Mouse (Mus musculus): ENCODE data around the gene Khdc1a. TPM values are rescaled to one million over a fixed set of nuclear protein-coding genes. Genes with fewer than 3 reads are reported as not detected.

Gene Khdc1a
- polyA plus RNA-seq, 1 experiment from 2014 or later: not detected

Other genes starting within 250 kb of the Khdc1a start
- 8.4 and 10.1 TPM in 2 replicates for gene Tmem14a, start 131.1 kb upstream of the Khdc1a start, polyA plus RNA-seq (2015; fragmentation: Nextera tagmentation; extraction: Ambion mirVana)
- gene Gsta3, start 109.1 kb upstream of the Khdc1a start, polyA plus RNA-seq (2015; fragmentation: Nextera tagmentation; extraction: Ambion mirVana): 0.36 and 0.39 TPM in 2 replicates
- not detected in 2 replicates for gene Khdc1c, start 18.7 kb downstream of the Khdc1a start, polyA plus RNA-seq (2015; fragmentation: Nextera tagmentation; extraction: Ambion mirVana)
- 0.14 and 0.17 TPM in 2 replicates for gene Khdc1b, start 33.9 kb downstream of the Khdc1a start, polyA plus RNA-seq (2015; fragmentation: Nextera tagmentation; extraction: Ambion mirVana)

Data from limb, embryonic 13.5 days (tissue).